Mouse (Mus musculus) spleen, adult 2 months (tissue): ENCODE results near the gene Nrg4. TPM values are rescaled to one million over a fixed set of nuclear protein-coding genes. Genes with fewer than 3 reads are reported as not detected.

Source experiments
- DNase-seq, 2 experiments: peaks; one replicate each; pipeline versions ENCODE4 v3.0.0 to v3.0.0-alpha.2; 2012 to 2021; ENCODE audit warnings: low spot score in 2 of 2, low read depth in 1 of 2
- H3K27ac ChIP-seq: fragments of 200-500 bp; 2 replicates; pipeline ENCODE4 v1.5.1; 2012; ENCODE audit warnings: low read length, inconsistent platforms; ENCODE audit not compliant: insufficient read depth
- H3K27me3 ChIP-seq: fragments of 200-500 bp; 2 replicates; pipeline ENCODE4 v1.6.1; 2012; ENCODE audit warnings: mild to moderate bottlenecking, moderate library complexity, low read length, inconsistent platforms; ENCODE audit not compliant: control insufficient read depth, insufficient read depth
- H3K36me3 ChIP-seq: fragments of 200-500 bp; 2 replicates; pipeline ENCODE4 v1.6.1; 2012; ENCODE audit warnings: mild to moderate bottlenecking, low read length, inconsistent platforms; ENCODE audit not compliant: control insufficient read depth, insufficient read depth
- H3K4me1 ChIP-seq: fragments of 200-500 bp; 2 replicates; pipeline ENCODE4 v1.6.1; 2011; ENCODE audit warnings: inconsistent platforms; ENCODE audit not compliant: control insufficient read depth, insufficient read depth, insufficient read length
- H3K4me3 ChIP-seq: fragments of 200-500 bp; 2 replicates; pipeline ENCODE4 v1.5.1; 2011; ENCODE audit warnings: mild to moderate bottlenecking, inconsistent platforms; ENCODE audit not compliant: insufficient read depth, insufficient read length; ENCODE audit errors: extremely low read depth
- CTCF ChIP-seq: fragments of 200-500 bp; IDR thresholded peaks from 2 replicates; pipeline ENCODE4 v1.5.1; 2011; ENCODE audit warnings: mild to moderate bottlenecking, inconsistent platforms; ENCODE audit not compliant: insufficient read depth, insufficient read length, insufficient replicate concordance; ENCODE audit errors: extremely low read depth
- POLR2A ChIP-seq: fragments of 200-500 bp; IDR thresholded peaks from 2 replicates; pipeline ENCODE4 v1.6.1; 2011; ENCODE audit warnings: low read depth, low read length, inconsistent platforms
- WGBS: fragments of 180-500 bp; shearing (Covaris S2); methylation state at CpG from one replicate; pipeline ENCODE4 v1.1.7; 2018; 5-methylcytosine and 5-hydroxymethylcytosine counted together
- polyA plus RNA-seq: library from polyadenylated mRNA; depleted of rRNA; stranded (reverse); fragments of >200 nt; gene quantifications from 2 replicates; pipeline ENCODE4 v1.2.3, GENCODE M21; 2012; rRNA removed

Nrg4 gene
- polyA plus RNA-seq, 1 experiment, result 0.46 TPM

DNA sequence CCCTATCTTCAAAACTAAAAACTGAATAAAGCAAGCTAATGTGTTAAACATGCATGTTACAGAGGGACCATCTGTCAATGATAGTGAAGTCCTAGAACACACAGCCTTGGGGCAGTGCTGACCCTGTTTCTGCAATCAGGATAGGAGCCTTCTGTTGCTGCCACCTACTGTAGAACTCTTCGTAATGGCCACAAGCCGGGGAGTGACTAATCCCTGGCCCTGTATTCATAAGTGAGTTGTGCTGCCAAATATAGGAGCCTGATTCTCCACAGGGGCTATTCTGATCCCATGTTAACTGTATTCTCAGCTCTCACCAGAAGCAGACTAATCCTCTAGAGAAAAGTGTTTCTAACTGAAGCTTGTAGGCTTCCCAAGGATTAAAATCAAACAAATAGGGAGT, 127.3 kb downstream of the Nrg4 start:
- H3K4me3 ChIP-seq, result no peak overlapping the region
- H3K27ac ChIP-seq, result no peak overlapping the region
- no peak for TF ChIP-seq POLR2A
- no peak for TF ChIP-seq CTCF
- 92% methylated on average over 2 of the region's 2 CpGs for WGBS
- H3K36me3 ChIP-seq, result peaks cover 8% of the 10 kb centered on the region; the same call in 1 of the 2 replicates
- no peaks in the 10 kb centered on the region for H3K27me3 ChIP-seq
- no peak for DNase-seq
- no peaks in the 10 kb centered on the region for H3K4me1 ChIP-seq

DNA sequence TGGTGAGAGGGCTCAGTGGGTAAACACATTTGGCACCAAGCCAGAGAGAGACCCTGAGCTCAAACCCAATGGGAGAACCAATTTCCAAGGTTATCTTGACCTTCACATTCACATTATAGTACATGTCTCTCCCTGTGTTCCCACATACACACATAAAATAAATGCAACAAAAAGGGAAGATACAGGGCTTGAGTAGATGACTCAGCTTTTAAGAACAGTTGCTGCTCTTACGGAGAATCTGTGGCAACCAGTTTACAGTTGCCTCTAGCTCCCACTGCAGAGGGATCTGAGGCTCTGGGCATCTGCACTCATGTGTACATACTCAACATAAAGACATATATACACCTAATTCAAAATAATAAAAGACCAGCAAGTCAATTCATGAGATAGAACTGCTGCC, 128.4 kb downstream of the Nrg4 start:
- Histone ChIP-seq H3K27me3 (no peaks in the 10 kb centered on the region), H3K36me3 (peaks cover 6% of the 10 kb centered on the region; the same call in 1 of the 2 replicates), H3K4me3 (no peak overlapping the region), H3K4me1 (no peaks in the 10 kb centered on the region), H3K27ac (no peak overlapping the region)
- 84% methylated on average over 1 of the region's 1 CpGs for WGBS
- DNase-seq, result no peak
- TF ChIP-seq CTCF, result no peak

DNA sequence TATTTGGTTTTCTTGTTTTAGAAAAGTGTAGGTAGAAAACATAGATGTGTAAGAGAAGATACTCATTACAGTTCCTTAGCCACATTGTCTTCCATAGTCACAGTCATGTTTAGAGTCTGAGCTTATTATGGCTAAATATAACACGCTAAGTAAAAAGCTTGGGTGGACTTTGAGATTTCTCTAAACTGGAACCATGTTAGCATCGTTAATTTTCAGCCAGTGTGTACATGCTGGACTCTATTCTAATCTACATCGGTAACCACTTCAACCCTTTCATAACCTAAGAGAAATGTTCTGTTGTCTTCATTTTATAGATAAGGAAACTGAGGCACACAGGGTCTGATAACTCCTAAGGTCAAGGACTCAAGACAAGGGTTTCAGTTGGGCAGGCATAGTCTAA, 130.8 kb downstream of the Nrg4 start:
- DNase-seq, result no peak
- WGBS, result 92% methylated on average over 3 of the region's 3 CpGs
- TF ChIP-seq CTCF, result no peak
- no peak for TF ChIP-seq POLR2A
- no peaks in the 10 kb centered on the region for H3K4me1 ChIP-seq
- H3K36me3 ChIP-seq, result peaks cover 5% of the 10 kb centered on the region; the same call in 1 of the 2 replicates
- H3K27ac ChIP-seq, result no peak overlapping the region
- H3K4me3 ChIP-seq, result no peak overlapping the region
- no peaks in the 10 kb centered on the region for H3K27me3 ChIP-seq

DNA sequence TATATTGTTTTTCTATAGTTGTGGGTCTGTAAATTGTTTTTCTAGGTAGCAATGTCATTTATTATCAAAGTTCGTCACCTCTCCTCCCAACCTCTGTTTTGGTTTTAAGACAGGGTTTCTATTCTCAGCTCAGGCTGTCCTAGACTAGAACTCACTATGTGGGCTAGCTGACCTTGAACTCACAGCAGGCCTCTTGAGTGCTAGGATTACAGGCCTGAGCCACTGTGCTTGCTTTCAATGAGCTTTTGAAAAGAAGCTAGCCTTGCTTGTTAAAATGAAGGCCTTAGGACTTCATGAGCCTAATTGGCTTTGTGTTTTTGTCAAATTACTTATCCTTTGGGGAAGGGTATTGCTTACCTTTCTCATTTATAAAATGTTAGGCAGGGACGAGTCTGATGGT, 152.4 kb downstream of the Nrg4 start:
- TF ChIP-seq CTCF, result no peak
- TF ChIP-seq POLR2A, result no peak
- 90% methylated on average over 2 of the region's 2 CpGs for WGBS

DNA sequence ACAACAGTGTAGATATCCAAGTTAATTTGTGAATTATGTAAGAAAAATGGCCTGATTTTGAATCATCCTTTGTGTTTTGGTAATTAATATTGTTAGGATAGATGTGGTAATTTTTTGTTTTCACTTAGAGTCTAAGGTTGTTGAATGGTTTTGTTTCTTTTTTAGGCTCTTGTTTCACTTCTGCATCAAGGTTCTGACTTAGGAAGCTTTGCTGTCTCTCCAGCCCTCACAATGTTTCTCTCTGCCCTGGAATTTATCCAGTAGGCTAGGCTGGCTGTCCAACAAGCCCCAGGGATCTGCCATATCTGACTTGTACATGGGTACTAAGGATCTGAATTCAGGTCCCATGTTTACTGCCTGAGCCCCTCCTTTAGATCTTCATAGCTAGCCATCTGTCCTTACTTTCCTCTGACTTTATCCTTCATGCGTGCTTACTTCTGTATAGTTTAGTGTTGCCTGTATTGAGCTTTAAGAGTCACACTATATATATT, 154.4 kb downstream of the Nrg4 start:
- Histone ChIP-seq H3K27me3 (no peaks in the 10 kb centered on the region), H3K4me1 (peaks cover 4% of the 10 kb centered on the region), H3K27ac (peak overlapping the region; percentile 70), H3K36me3 (peaks cover 2% of the 10 kb centered on the region; the same call in 1 of the 2 replicates), H3K4me3 (no peak overlapping the region)
- TF ChIP-seq POLR2A (no peak), CTCF (no peak)
- 74% methylated on average over 1 of the region's 1 CpGs for WGBS
- DNase-seq, result no peak

More for the DNA sequence above, 152.4 kb downstream of the Nrg4 start:
- no peak overlapping the region for H3K4me3 ChIP-seq
- DNase-seq, result no peak
- H3K36me3 ChIP-seq, result no peaks in the 10 kb centered on the region; the same call in 1 of the 2 replicates
- no peak overlapping the region for H3K27ac ChIP-seq
- H3K27me3 ChIP-seq, result no peaks in the 10 kb centered on the region
- H3K4me1 ChIP-seq, result peaks cover 4% of the 10 kb centered on the region

DNA sequence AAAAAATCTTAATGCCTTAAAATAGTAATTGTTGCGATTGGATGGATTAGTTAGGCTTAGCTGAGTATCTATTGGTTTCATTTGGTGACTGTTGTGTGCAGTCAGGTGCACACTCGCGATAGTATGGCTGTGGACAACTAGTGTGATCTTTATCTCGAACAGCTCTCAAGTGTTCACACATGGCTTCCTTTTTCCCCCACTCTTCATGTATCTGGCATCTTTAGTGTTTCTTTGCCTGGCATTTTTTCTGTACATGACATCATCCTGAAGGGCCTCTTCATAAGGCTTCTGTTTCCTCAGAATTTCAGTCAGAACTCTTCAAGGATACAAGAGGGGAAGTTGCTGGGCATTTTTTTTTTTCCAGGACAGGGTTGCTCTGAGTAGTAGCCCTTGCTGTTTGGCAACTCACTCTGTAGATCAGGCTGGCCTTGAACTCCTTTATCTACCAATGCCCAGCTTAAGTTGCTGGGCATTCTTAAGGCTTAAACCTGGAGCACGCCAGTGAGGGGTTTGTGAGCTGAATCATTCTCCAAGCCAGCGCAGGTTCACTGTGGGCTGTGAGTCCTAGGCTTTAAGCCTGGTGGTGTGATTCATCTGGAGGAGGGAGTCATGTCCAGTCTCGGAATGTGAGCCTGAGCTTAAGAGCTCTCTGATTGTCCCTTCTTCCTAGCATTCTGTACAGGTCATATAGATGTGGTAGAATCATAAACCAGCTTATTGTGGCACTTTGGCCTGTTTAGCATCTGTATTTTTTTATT, 155.8 kb downstream of the Nrg4 start:
- DNase-seq, result no peak
- peaks cover 2% of the 10 kb centered on the region; the same call in 1 of the 2 replicates for H3K36me3 ChIP-seq
- no peaks in the 10 kb centered on the region for H3K27me3 ChIP-seq
- peaks cover 4% of the 10 kb centered on the region for H3K4me1 ChIP-seq
- H3K4me3 ChIP-seq, result no peak overlapping the region
- H3K27ac ChIP-seq, result no peak overlapping the region
- no peak for TF ChIP-seq CTCF
- no peak for TF ChIP-seq POLR2A
- 70% methylated on average over 7 of the region's 7 CpGs for WGBS

Other genes with a start within 250 kb of the Nrg4 start
- 8.3 and 10.8 TPM in 2 replicates for gene Ube2q2, start 178.0 kb downstream of the Nrg4 start, polyA plus RNA-seq
- gene Fbxo22, start 117.9 kb downstream of the Nrg4 start, polyA plus RNA-seq, result 8.9 and 9.5 TPM in 2 replicates
- gene Tmem266, start 69 bp upstream of the Nrg4 start, polyA plus RNA-seq, result 0.08 and 0.19 TPM in 2 replicates
- 15.2 and 15.9 TPM in 2 replicates for gene Etfa, start 185.4 kb upstream of the Nrg4 start, polyA plus RNA-seq
- 0.09 and 0.21 TPM in 2 replicates for gene Isl2, start 211.8 kb upstream of the Nrg4 start, polyA plus RNA-seq